Mouse (Mus musculus) skeletal muscle tissue, adult 2 months (tissue): ENCODE measurements around the gene Olfr52.
"Not testable (repeated sequence)": the region's sequence is repeated elsewhere in the genome, so short reads cannot be mapped to it uniquely, and the experiment has no call there.

Experiments
- DNase-seq: peaks from one replicate; pipeline ENCODE4 v3.0.0-alpha.2; 2012; ENCODE audit warnings: low read depth, low spot score

Gene Olfr52

DNA sequence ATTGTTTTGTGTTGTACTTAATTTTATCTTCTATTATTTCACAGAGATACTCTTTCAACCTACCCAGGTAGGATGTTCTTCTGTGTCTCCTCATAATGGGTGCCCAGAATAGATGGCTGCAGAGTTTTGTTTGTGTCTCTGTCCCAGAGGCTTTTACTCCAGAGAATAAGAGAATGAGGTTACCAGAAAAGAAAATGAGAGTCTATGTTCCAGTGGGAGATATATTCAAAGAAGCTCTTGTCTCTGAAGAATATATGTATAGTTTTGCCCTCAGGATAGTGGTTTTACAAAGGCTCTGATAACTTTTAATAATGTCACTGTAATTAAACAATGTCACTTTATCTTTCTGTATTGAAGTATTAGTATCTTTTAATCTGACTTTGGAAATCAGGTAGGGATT lies at the start of gene Olfr52:
Gene Olfr52, minus strand, starts transcription at position 101 of the 400 bp plus-strand sequence.
- DNase-seq, result no peak

DNA sequence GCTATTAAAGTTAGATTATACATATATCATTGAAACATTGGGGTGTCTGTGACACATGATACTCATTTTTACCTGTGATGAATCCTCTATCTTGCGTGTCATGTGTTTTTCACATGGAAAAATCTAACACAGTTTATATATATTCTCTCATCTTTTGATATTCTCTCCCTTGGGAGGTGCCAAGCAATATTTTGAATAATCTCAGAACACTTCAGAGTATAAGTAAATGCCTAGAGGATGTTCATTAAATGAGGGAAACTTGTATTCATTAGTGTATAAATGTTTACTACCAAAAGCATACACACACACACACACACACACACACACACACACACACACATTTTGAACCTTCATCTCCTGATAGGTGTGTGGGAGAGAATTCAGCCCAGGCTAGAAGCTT lies 45.8 kb upstream of the Olfr52 start, which contains the start of gene Olfr1047:
Gene Olfr1047, minus strand, starts transcription at position 101 of the 400 bp plus-strand sequence.
- DNase-seq, result no peak

DNA sequence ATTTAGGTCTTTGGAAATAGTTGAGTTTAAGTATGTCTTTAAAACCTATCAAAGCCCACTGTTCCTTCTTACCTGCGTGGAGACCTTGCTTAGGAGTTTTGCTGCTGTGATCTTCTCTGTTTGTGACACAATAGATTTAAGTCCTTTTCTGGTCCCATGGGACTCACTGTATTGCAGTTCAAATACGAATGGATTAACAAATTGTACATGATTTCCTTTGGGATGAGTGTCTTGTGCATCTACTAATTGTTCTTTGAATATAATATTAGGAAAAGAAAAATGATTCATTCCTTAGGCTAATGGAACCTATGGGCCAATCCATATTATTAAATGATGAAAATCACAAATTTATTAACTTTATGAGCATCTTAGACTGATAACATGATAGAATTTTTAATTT lies 33.7 kb upstream of the Olfr52 start, which contains the start of gene Olfr1046:
Gene Olfr1046, minus strand, starts transcription at position 101 of the 400 bp plus-strand sequence.
- DNase-seq, result no peak

DNA sequence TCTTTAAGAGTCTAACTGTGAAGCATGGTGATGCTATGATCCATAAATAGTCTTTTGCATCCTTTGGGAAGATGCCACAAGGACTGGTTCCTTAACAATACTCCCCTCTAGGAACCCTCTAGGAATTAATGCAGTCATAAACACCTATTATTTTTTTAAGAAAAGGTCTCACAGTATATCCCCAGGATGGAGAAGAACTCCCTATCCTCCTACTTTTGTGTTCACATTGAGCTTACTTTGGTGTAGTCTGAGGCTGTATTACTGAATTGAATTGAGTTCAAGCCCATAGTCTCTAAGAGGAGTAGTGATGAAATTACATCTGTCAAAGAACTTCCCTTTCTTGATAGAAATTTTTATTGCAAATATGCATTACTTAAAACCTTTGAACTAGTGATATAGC lies 17.4 kb upstream of the Olfr52 start, which contains the start of gene Olfr1045:
Gene Olfr1045, minus strand, starts transcription at position 101 of the 400 bp plus-strand sequence.
- no peak for DNase-seq

DNA sequence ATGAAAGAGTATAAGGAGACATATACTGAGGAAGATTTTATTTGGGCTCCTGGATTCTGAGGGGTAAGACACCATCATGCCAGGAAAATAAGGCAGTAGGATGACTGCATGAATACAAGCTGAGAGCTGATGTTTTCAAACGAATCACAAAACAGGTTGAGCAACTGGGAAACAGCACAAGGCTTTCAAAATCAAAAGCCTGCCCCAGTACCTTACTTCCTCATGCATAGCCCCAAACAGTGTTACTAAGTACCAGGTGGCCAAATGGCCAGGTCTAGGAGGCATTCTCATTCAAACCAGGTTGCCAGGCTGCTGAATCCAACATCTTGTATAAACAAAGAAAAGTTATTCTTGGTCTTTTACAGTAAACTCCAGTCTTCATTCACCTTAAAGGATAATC lies 10.4 kb upstream of the Olfr52 start:
- no peak for DNase-seq

DNA sequence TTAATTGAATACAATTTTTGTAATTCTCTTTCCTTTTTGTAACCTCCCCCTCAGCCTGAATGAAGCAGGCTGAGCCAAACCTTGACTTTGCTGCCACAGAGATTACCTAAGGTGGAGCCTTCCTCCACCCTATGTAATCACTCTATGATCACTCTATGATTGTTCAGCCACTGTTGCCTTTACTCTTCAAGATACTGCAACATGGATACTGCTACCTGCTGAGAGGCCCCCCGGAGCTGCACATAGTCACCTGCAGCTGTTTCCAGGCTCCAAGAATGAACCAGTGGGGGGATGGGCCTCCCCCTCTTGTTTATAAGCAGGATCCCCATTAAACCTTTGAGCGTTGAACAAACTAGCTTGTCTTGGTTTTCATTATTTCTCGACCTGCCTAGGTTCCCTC lies 5.5 kb downstream of the Olfr52 start:
- DNase-seq, result no peak

DNA sequence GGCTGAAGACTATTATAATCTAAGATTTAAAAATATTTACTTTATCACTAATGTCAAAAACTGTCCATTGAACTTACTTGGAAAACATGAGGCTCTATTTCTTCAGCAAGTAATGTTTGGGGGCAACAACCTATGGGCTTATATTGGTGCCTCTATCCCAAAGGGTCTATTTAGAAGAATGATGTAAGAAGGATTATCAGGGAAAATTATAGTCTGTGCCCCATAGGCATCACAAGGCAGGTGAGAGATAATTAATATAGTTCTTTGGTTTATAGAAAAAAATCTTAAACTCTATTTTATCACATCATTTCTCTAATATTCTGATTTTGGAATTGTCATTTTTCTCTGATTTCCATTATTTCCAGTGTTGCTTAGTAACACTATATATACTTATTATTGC lies 7.8 kb downstream of the Olfr52 start, which contains the start of gene Olfr1044:
Gene Olfr1044, minus strand, starts transcription at position 101 of the 400 bp plus-strand sequence.
- DNase-seq, result no peak

DNA sequence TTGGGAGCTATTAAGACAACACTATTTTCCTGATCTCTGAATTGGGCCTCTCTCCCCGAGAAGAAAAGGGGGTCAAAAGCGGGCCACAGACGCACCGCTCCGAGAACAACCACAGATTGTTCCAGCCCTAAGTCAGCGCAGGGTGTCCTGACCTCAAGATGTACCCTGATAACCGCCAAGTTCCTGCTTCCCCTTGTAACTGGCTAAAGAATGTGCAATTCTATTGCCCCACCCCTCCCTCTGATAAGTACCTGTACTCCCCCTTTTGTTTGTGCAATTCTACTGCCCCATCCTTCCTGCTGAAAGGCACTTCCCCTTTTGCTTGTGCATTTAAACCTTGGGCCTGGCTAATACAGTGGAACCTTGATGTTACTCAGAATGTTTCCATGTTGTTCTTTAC lies 10.1 kb downstream of the Olfr52 start:
- not testable (repeated sequence) for DNase-seq

DNA sequence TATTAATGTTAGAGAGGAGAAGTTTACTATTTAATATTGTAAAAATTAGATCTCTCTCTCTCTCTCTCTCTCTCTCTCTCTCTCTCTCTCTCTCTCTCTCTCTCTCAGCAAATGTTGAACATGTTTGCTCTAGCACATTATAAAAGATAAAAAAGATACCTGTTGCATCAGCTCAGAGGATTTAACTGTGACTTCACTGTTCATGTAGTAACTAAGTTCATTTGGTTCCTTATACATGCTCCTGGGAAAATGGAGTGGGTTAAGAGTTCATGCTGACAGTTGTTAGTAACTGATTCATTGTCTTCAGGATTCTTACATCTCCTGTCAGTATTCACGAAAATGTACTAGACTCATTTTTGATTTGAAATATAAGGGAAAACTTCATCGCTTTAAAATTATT lies 18.1 kb downstream of the Olfr52 start, which contains the start of gene Olfr1043:
Gene Olfr1043, minus strand, starts transcription at position 101 of the 400 bp plus-strand sequence.
- DNase-seq, result no peak

DNA sequence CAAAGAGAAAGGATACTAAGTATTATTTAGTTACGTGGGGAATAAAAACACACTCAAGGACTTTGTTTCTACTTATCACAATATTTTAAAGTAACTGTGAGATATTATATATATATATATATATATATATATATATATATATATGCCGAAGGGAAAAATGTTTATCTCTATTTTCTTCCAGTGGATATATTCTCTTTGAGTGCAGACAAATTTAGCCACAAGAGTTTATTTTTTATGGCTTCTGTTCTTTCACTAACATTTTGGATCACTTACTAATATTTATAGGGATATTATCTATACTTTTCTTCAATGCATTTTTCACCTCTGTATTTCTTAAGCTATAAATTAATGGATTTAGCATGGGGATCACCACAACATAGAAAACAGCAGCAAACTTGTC lies 23.7 kb downstream of the Olfr52 start, which contains the start of gene Olfr1042:
Gene Olfr1042, minus strand, starts transcription at position 101 of the 400 bp plus-strand sequence.
- DNase-seq, result no peak

DNA sequence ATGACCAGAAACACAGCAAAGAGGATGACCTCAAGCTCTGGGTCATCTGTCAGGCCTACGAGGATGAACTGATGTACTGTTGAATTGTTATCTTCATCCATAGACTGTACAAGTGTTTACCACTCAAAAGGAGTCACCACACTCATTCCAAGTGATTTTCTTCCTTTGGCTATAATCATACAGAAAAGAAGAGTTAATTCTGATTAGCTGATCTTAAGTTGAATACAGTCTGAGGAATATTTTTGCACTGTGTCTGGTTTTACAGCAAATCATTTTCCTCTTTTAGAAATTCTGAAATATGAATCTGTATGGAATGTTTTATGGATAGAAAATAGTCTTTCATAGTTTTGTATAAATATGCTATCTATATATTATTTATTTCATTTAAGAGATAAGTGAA lies 38.9 kb downstream of the Olfr52 start, which contains the start of gene Olfr1040:
Gene Olfr1040, minus strand, starts transcription at position 101 of the 400 bp plus-strand sequence.
- no peak for DNase-seq

DNA sequence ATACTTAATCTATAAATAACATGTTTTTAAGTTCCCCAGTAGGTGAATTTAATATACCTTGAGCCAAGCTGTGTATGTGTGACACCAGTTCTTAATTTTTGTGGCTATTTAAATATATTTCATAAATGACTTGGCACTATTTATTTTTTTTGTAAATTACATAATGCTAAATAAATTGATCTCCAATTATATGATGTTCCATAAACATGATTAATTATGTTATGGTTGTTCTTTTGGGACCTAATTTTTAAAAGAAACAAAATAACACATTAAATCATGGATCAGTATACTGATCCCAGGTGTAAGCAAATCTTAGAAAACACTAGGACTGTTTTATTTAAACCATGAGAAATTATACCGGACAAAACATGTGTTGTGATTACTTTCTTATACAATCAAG lies 49.7 kb downstream of the Olfr52 start, which contains the start of gene Olfr1039:
Gene Olfr1039, minus strand, starts transcription at position 101 of the 400 bp plus-strand sequence.
- no peak for DNase-seq
